Mouse (Mus musculus): Measurements from ENCODE around the gene Cacnb1. TPM values are rescaled to one million over a fixed set of nuclear protein-coding genes. Genes with fewer than 3 reads are reported as not detected.

The Cacnb1 gene
- total and polyA plus RNA-seq, 2 experiments from 2014 or later, result 51.0 to 83.4 TPM

GRCm38 (mm10) chr11:98005076-98005475 is 17.8 kb downstream of the Cacnb1 start:
- Histone ChIP-seq H3K9me3 (ENCODE audit: low read length) (no peaks in the 10 kb centered on the region), H3K4me1 (ENCODE audit: insufficient read depth, low read length) (no peaks in the 10 kb centered on the region), H3K27me3 (ENCODE audit: insufficient read depth, low read length) (no peaks in the 10 kb centered on the region), H3K9ac (replicated peaks; ENCODE audit: low read length) (no peak overlapping the region), H3K27ac (no peak overlapping the region), H3K4me3 (ENCODE audit: low read length) (no peak overlapping the region), H3K36me3 (ENCODE audit: insufficient read depth, low read length) (peaks cover 31% of the 10 kb centered on the region), H3K4me2 (ENCODE audit: low read depth, low read length) (no peak overlapping the region)
- WGBS, result 62% methylated on average over 13 of the region's 13 CpGs
- ATAC-seq (no peak), DNase-seq (ENCODE audit: low spot score) (no peak)
- no peak for TF ChIP-seq CTCF (IDR thresholded peaks at IDR 0.05; ENCODE audit: low read depth)

- Histone ChIP-seq H3K27ac (no peak overlapping the region), H3K4me2 (ENCODE audit: low read depth, low read length) (no peak overlapping the region), H3K36me3 (ENCODE audit: insufficient read depth, low read length) (peaks cover 22% of the 10 kb centered on the region), H3K4me3 (ENCODE audit: low read length) (no peak overlapping the region), H3K9me3 (ENCODE audit: low read length) (no peaks in the 10 kb centered on the region), H3K4me1 (ENCODE audit: insufficient read depth, low read length) (no peaks in the 10 kb centered on the region), H3K9ac (replicated peaks; ENCODE audit: low read length) (no peak overlapping the region), H3K27me3 (ENCODE audit: insufficient read depth, low read length) (no peaks in the 10 kb centered on the region)
- no peak for TF ChIP-seq CTCF (IDR thresholded peaks at IDR 0.05; ENCODE audit: low read depth)
- ATAC-seq (no peak), DNase-seq (ENCODE audit: low spot score) (no peak)
- 58% methylated on average over 8 of the region's 8 CpGs for WGBS
These were observed 18.7 kb downstream of the Cacnb1 start for GRCm38 (mm10) chr11:98004161-98004560.

GRCm38 (mm10) chr11:98003171-98003671 is 19.6 kb downstream of the Cacnb1 start:
- DNase-seq (ENCODE audit: low spot score), result no peak
- no peak for TF ChIP-seq CTCF (IDR thresholded peaks at IDR 0.05; ENCODE audit: low read depth)

GRCm38 (mm10) chr11:98002627-98003026 is 20.2 kb downstream of the Cacnb1 start:
- no peaks in the 10 kb centered on the region for H3K4me1 ChIP-seq (ENCODE audit: insufficient read depth, low read length)
- H3K4me2 ChIP-seq (ENCODE audit: low read depth, low read length), result 0 out of 2 replicates have a peak overlapping the region, but pooled peaks have one; percentile 10
- WGBS, result 17% methylated on average over 12 of the region's 12 CpGs
- no peaks in the 10 kb centered on the region for H3K27me3 ChIP-seq (ENCODE audit: insufficient read depth, low read length)
- no peak overlapping the region for H3K27ac ChIP-seq
- H3K4me3 ChIP-seq (ENCODE audit: low read length), result no peak overlapping the region
- H3K9ac ChIP-seq (replicated peaks; ENCODE audit: low read length), result no peak overlapping the region
- peaks cover 13% of the 10 kb centered on the region; the same call in 1 of the 2 replicates for H3K36me3 ChIP-seq (ENCODE audit: insufficient read depth, low read length)
- DNase-seq (ENCODE audit: low spot score) (peak; percentile 87), ATAC-seq (0 out of 2 replicates have a peak, but pooled peaks have one; percentile 24)
- H3K9me3 ChIP-seq (ENCODE audit: low read length), result no peaks in the 10 kb centered on the region
- peak; percentile 86 for TF ChIP-seq CTCF (IDR thresholded peaks at IDR 0.05; ENCODE audit: low read depth)

More at GRCm38 (mm10) chr11:98003171-98003671, 19.6 kb downstream of the Cacnb1 start:
- Histone ChIP-seq H3K4me2 (ENCODE audit: low read depth, low read length) (no peak overlapping the region), H3K27ac (no peak overlapping the region), H3K4me3 (ENCODE audit: low read length) (no peak overlapping the region), H3K36me3 (ENCODE audit: insufficient read depth, low read length) (peaks cover 13% of the 10 kb centered on the region; the same call in 1 of the 2 replicates), H3K4me1 (ENCODE audit: insufficient read depth, low read length) (no peaks in the 10 kb centered on the region), H3K9me3 (ENCODE audit: low read length) (no peaks in the 10 kb centered on the region), H3K9ac (replicated peaks; ENCODE audit: low read length) (no peak overlapping the region), H3K27me3 (ENCODE audit: insufficient read depth, low read length) (no peaks in the 10 kb centered on the region)
- peak; percentile 28 for ATAC-seq
- WGBS, result 48% methylated on average over 17 of the region's 17 CpGs

GRCm38 (mm10) chr11:98001986-98002385 is 20.8 kb downstream of the Cacnb1 start:
- Histone ChIP-seq H3K4me2 (ENCODE audit: low read depth, low read length) (no peak overlapping the region), H3K4me3 (ENCODE audit: low read length) (no peak overlapping the region), H3K9me3 (ENCODE audit: low read length) (no peaks in the 10 kb centered on the region), H3K4me1 (ENCODE audit: insufficient read depth, low read length) (no peaks in the 10 kb centered on the region), H3K36me3 (ENCODE audit: insufficient read depth, low read length) (peaks cover 8% of the 10 kb centered on the region; the same call in 1 of the 2 replicates), H3K9ac (replicated peaks; ENCODE audit: low read length) (no peak overlapping the region), H3K27me3 (ENCODE audit: insufficient read depth, low read length) (no peaks in the 10 kb centered on the region), H3K27ac (no peak overlapping the region)
- no peak for TF ChIP-seq CTCF (IDR thresholded peaks at IDR 0.05; ENCODE audit: low read depth)
- ATAC-seq (no peak), DNase-seq (ENCODE audit: low spot score) (no peak)
- WGBS, result 61% methylated on average over 6 of the region's 6 CpGs

- Histone ChIP-seq H3K9me3 (ENCODE audit: low read length) (no peaks in the 10 kb centered on the region), H3K4me1 (ENCODE audit: insufficient read depth, low read length) (no peaks in the 10 kb centered on the region), H3K9ac (replicated peaks; ENCODE audit: low read length) (no peak overlapping the region), H3K27me3 (ENCODE audit: insufficient read depth, low read length) (no peaks in the 10 kb centered on the region), H3K36me3 (ENCODE audit: insufficient read depth, low read length) (peaks cover 8% of the 10 kb centered on the region; the same call in 1 of the 2 replicates), H3K4me2 (ENCODE audit: low read depth, low read length) (no peak overlapping the region), H3K27ac (no peak overlapping the region), H3K4me3 (ENCODE audit: low read length) (no peak overlapping the region)
- 0 out of 2 replicates have a peak, but pooled peaks have one; percentile 18 for ATAC-seq
- WGBS, result 36% methylated on average over 11 of the region's 11 CpGs
- no peak for DNase-seq (ENCODE audit: low spot score)
- TF ChIP-seq CTCF (IDR thresholded peaks at IDR 0.05; ENCODE audit: low read depth), result no peak
These were observed 21.4 kb downstream of the Cacnb1 start for GRCm38 (mm10) chr11:98001351-98001824.
